Mouse (Mus musculus) MEL (cell line): Measurements from ENCODE around the gene Tbc1d24.

Experiments used
- MAX ChIP-seq: IDR thresholded peaks from 2 replicates; pipeline ENCODE4 v1.6.1; 2011; ENCODE audit warnings: low read length, improper control_type of control experiment
- MEF2A ChIP-seq: IDR thresholded peaks from 2 replicates; pipeline ENCODE4 v1.6.1; 2014; ENCODE audit warnings: low read depth, mild to moderate bottlenecking, inconsistent platforms, low read length, improper control_type of control experiment; ENCODE audit not compliant: poor library complexity, insufficient replicate concordance, severe bottlenecking; ENCODE audit errors: extremely low read depth
- MXI1 ChIP-seq: IDR thresholded peaks from 2 replicates; pipeline ENCODE4 v1.6.1; 2011; ENCODE audit warnings: mild to moderate bottlenecking, low read depth, low read length, improper control_type of control experiment

DNA sequence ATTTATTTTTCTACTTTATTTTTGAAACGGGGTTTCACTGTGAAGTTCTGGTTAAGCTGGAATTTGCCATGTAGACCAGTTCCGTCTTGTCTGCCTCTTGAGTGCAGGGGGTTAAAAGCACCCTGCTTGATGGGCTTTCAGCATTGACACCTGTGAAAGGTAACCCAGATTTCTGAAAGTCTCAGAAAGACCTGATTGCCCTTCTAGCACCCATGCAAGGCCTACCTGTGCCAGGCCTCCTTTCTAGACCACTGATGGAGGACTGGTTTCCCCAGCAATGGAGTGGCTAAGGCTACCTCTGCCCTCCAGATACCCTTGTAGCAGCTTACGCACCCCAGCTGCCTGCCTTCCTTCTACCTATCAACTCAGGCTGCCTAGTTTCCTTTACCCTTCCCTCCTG is 35.2 kb downstream of the Tbc1d24 start:
- TF ChIP-seq MEF2A (no peak), MXI1 (peak; percentile 10; the same call in 1 of the 2 replicates), MAX (no peak)
